ENCODE assay signal across 8 mouse cellular contexts in the genomic region with DNA sequence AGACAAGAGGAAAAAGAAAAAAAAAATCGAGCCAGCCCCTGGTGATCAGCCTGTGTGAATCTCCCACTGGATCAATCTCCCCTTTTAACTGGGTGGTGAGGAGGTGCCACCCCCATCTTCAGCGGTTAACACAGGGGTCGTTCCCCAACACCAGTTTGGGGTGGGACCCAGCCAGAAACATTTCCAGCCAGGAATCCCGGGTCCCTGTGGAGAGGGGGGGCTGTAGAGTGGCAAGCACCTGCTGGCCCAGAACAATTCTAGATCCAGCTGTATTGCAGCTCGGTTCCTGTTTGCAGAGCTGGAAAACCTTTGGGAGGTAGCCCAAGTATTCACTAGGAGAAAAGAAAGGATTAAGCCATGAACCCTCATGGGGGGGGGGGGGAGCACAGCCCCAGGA. TPM values are rescaled to one million over a fixed set of nuclear protein-coding genes. Genes with fewer than 3 reads are reported as not detected.
DNase-seq lines count a peak whose midpoint lies in the region; ATAC-seq and TF ChIP-seq lines count a peak whose summit lies in the region.

No protein-coding gene starts in this region.

- no peak for ATAC-seq in kidney, embryonic 16.5 days (ENCODE audit: low FRiP score, low TSS enrichment)
- ATAC-seq in forebrain, embryonic 11.5 days (replicated peaks; ENCODE audit: low FRiP score), result no peak
- no peak for ATAC-seq in hindbrain, embryonic 16.5 days
- no peak for ATAC-seq in midbrain, postnatal 0 days (ENCODE audit: low FRiP score)

- peak overlapping the region; percentile 95 for H3K9ac ChIP-seq in kidney, embryonic 16.5 days (replicated peaks; ENCODE audit: low read length)
- H3K9ac ChIP-seq in forebrain, embryonic 11.5 days (ENCODE audit: low read length), result peak overlapping the region; percentile 88; the same call in 1 of the 2 replicates
- peak overlapping the region; percentile 93 for H3K9ac ChIP-seq in hindbrain, embryonic 16.5 days (ENCODE audit: low read depth, low read length)
- peak overlapping the region; percentile 91; the same call in 1 of the 2 replicates for H3K9ac ChIP-seq in midbrain, postnatal 0 days (replicated peaks; ENCODE audit: low read length, poor library complexity, severe bottlenecking)

- H3K36me3 ChIP-seq in kidney, embryonic 16.5 days (ENCODE audit: insufficient read depth, low read length), result no peaks in the 10 kb centered on the region
- H3K36me3 ChIP-seq in forebrain, embryonic 11.5 days (ENCODE audit: control insufficient read depth, insufficient read depth, low read length), result no peaks in the 10 kb centered on the region
- no peaks in the 10 kb centered on the region for H3K36me3 ChIP-seq in hindbrain, embryonic 16.5 days (ENCODE audit: control insufficient read depth, insufficient read depth, low read length)
- no peaks in the 10 kb centered on the region for H3K36me3 ChIP-seq in midbrain, postnatal 0 days (ENCODE audit: insufficient read depth, low read length)

- H3K9me3 ChIP-seq in kidney, embryonic 16.5 days (ENCODE audit: low read length), result no peaks in the 10 kb centered on the region
- no peaks in the 10 kb centered on the region for H3K9me3 ChIP-seq in forebrain, embryonic 11.5 days (ENCODE audit: control insufficient read depth, low read length)
- no peaks in the 10 kb centered on the region for H3K9me3 ChIP-seq in hindbrain, embryonic 16.5 days (ENCODE audit: control insufficient read depth, low read length)
- no peaks in the 10 kb centered on the region for H3K9me3 ChIP-seq in midbrain, postnatal 0 days (ENCODE audit: low read length)

- peaks cover 70% of the 10 kb centered on the region for H3K4me1 ChIP-seq in kidney, embryonic 16.5 days (ENCODE audit: insufficient read depth, low read length)
- peaks cover 49% of the 10 kb centered on the region for H3K4me1 ChIP-seq in forebrain, embryonic 11.5 days (replicated peaks; ENCODE audit: control insufficient read depth, insufficient read depth, low read length)
- H3K4me1 ChIP-seq in hindbrain, embryonic 16.5 days (ENCODE audit: control insufficient read depth, insufficient read depth, low read depth, low read length), result peaks cover 65% of the 10 kb centered on the region
- peaks cover 40% of the 10 kb centered on the region for H3K4me1 ChIP-seq in midbrain, postnatal 0 days (ENCODE audit: insufficient read depth, low read length)

- no peaks in the 10 kb centered on the region for H3K27me3 ChIP-seq in kidney, embryonic 16.5 days (ENCODE audit: insufficient read depth, low read length)
- no peaks in the 10 kb centered on the region for H3K27me3 ChIP-seq in forebrain, embryonic 11.5 days (ENCODE audit: control insufficient read depth, insufficient read depth, low read length)
- H3K27me3 ChIP-seq in hindbrain, embryonic 16.5 days (replicated peaks; ENCODE audit: control insufficient read depth, insufficient read depth, low read length), result no peaks in the 10 kb centered on the region
- no peaks in the 10 kb centered on the region for H3K27me3 ChIP-seq in midbrain, postnatal 0 days (ENCODE audit: insufficient read depth, low read length)

- peak overlapping the region; percentile 97 for H3K4me2 ChIP-seq in kidney, embryonic 16.5 days (replicated peaks; ENCODE audit: low read depth, low read length)
- H3K4me2 ChIP-seq in forebrain, embryonic 11.5 days (ENCODE audit: low read depth, low read length, severe bottlenecking), result peak overlapping the region; percentile 98
- H3K4me2 ChIP-seq in hindbrain, embryonic 16.5 days (ENCODE audit: low read length), result peak overlapping the region; percentile 82
- H3K4me2 ChIP-seq in midbrain, postnatal 0 days (ENCODE audit: low read depth, low read length, poor library complexity, severe bottlenecking), result peak overlapping the region; percentile 84

- no peak overlapping the region for H3K27ac ChIP-seq in kidney, embryonic 16.5 days (ENCODE audit: low read length)
- H3K27ac ChIP-seq in forebrain, embryonic 11.5 days (ENCODE audit: low read depth, low read length), result no peak overlapping the region
- peak overlapping the region; percentile 89 for H3K27ac ChIP-seq in hindbrain, embryonic 16.5 days (ENCODE audit: low read depth, low read length)
- H3K27ac ChIP-seq in midbrain, postnatal 0 days (ENCODE audit: low read depth, low read length), result peak overlapping the region; percentile 94

- no peak for DNase-seq in kidney, postnatal 25 days
- DNase-seq in forebrain, embryonic 11.5 days (ENCODE audit: low spot score), result no peak
- no peak for DNase-seq in midbrain, postnatal 0 days (ENCODE audit: low spot score)
- no peak for DNase-seq in spleen, postnatal 10 days (ENCODE audit: low spot score in 2 of 2)
- DNase-seq in cerebellum, adult 11 months, result no peak
- DNase-seq in layer of hippocampus, postnatal 25 days (ENCODE audit: extremely low spot score in 1 of 2, low spot score in 1 of 2), result no peak

- TF ChIP-seq CTCF in midbrain, postnatal 0 days (IDR thresholded peaks at IDR 0.05), result no peak

- peak overlapping the region; percentile 60 for H3K4me3 ChIP-seq in kidney, embryonic 16.5 days (ENCODE audit: low read length)
- H3K4me3 ChIP-seq in forebrain, embryonic 11.5 days (ENCODE audit: low read depth, low read length), result peak overlapping the region; percentile 93
- H3K4me3 ChIP-seq in hindbrain, embryonic 16.5 days (ENCODE audit: low read length), result peak overlapping the region; percentile 88
- H3K4me3 ChIP-seq in midbrain, postnatal 0 days (ENCODE audit: low read depth, low read length), result peak overlapping the region; percentile 91

- 38% methylated on average over 5 of the region's 5 CpGs for WGBS in kidney, embryonic 16.5 days
- WGBS in forebrain, embryonic 11.5 days, result 29% methylated on average over 5 of the region's 5 CpGs
- 13% methylated on average over 5 of the region's 5 CpGs for WGBS in hindbrain, embryonic 16.5 days
- WGBS in midbrain, postnatal 0 days, result 25% methylated on average over 5 of the region's 5 CpGs

RNA-seq across cellular contexts. Expression of gene Ncor2, which starts 2.7 kb away (rescaled TPM):
- 25.9 and 27.5 TPM in 2 replicates for polyA plus RNA-seq in kidney, embryonic 16.5 days (2015; fragmentation: Nextera tagmentation; extraction: Ambion mirVana)
- polyA plus RNA-seq in forebrain, embryonic 11.5 days (2014; fragmentation: Nextera tagmentation; extraction: Ambion mirVana), result 27.3 and 29.5 TPM in 2 replicates
- 23.3 and 26.2 TPM in 2 replicates for polyA plus RNA-seq in hindbrain, embryonic 16.5 days (2015; fragmentation: Nextera tagmentation; extraction: Ambion mirVana)
- total RNA-seq in midbrain, postnatal 0 days (2014; rRNA removed), result 22.8 and 37.8 TPM in 2 replicates
- polyA plus RNA-seq in midbrain, postnatal 0 days (2015; fragmentation: Nextera tagmentation; extraction: Ambion mirVana), result 15.5 and 17.8 TPM in 2 replicates
- 100 to 1,000 TPM; 229 to 297 TPM for total RNA-seq in layer of hippocampus, postnatal 25 days (2021)

Comparison
In these comparisons a context has a peak if more than half of its experiments do, and no peak if none do; other contexts are left out.
1. H3K27ac ChIP-seq: peak in hindbrain, embryonic 16.5 days (single experiment) and midbrain, postnatal 0 days (single experiment); none in kidney, embryonic 16.5 days (single experiment) and forebrain, embryonic 11.5 days (single experiment).
2. Peak in every context shown above with its lines, with median percentiles within 50 percentile points of each other: H3K4me2 ChIP-seq, H3K4me3 ChIP-seq and H3K9ac ChIP-seq.